Mouse (Mus musculus) cerebellum, adult 18-20 months (tissue): ENCODE data around the gene Ppp6r2.

Experiments
- DNase-seq, 2 experiments: peaks; one replicate each; pipeline ENCODE4 v3.0.0; 2021

The Ppp6r2 gene

DNA sequence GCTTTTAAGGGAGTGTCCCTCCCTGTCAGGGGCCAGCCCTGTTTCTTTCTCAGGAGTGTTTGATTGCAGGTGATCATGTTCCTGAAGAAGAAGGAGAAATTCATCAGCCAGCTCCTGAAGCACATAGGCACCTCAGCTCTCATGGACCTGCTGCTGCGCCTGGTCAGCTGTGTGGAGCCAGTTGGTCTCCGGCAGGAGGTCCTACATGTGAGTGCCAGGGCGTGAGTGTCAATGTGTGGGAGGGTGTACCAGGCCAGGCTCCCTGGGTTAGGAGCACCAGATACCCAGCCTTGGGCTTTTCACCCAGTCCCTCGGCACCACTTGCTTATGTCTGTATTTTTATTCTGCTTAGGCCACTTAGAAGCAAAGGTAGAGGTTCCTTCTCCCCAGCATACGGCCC, 47.6 kb downstream of the Ppp6r2 start:
- DNase-seq, result peak; percentile 75 to 76

DNA sequence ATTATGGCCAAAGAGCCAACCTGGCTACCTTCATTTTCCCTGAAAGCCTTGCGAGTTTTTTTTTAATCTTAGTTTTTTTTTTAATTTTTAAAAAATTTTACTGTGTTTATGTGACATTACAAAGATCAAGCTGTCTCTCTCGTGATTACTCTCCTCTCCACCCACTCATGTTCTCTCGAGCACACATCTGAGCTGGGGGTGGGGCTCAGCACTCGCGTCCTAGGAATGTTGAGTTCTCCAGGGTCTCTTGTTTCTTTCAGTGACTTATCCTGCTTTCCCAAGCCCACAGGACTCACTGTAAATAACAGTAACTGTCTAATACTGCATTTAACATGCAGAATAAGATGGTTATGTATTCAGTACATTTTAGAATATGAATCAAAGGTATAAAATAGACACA, 53.1 kb downstream of the Ppp6r2 start:
- DNase-seq, result no peak

DNA sequence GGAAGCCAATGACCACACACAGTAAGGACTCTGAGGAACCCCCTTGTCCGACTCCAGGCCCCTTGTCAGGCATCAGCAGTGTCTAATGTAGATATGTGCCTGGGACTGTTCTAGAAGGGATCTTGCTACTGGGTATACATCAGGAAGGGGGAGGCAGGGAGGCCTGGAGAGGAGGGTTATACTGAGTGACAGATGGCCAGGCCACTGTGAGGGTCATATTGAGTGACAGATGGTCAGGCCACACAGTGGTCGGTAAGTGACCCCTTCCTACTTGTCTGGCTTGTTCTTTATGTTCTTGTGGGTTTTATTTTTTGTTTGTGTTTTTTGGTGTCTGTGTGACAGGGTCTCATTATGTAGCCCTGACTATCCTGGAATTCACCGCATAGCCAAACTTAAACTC, 64.1 kb downstream of the Ppp6r2 start:
- no peak for DNase-seq

DNA sequence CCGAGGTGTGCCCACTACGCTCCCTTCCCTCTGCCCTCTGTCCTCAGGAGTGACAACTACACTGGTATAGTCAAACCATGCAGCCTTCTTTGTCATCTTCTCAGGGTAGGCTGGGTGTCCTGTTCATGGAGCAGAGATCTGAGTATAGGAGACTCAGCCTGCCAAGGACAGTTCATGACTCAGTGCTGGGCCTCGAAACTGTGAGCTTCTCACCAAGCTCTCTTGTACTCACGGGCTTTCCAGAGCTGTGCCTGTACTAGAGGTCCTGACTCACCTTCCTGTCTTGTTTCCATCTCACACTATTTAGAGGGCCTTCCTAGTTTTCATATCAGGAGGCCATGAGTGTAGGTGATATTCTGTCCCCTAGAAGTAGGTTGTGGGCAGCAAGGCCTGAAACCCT, 66.0 kb downstream of the Ppp6r2 start:
- no peak for DNase-seq

DNA sequence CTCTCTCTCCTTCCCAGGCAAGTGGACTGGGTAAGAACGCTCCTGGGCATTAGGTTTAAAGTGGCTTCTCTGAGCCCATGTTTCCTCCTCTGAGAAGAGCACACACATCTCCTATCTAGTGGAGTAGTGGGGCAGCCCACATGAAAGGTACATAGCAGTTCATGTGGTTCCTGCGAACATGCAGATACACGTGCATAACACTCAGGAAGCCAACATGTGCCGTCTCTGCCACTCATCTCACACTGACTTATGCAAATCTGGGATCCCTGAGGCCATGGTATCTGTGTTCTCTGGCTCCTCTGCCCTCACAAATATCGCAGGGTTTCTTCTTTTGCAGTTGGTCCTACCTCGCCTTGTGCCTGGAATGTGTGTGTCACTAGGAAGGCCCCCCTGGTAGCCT, 71.2 kb downstream of the Ppp6r2 start:
- DNase-seq, result no peak

DNA sequence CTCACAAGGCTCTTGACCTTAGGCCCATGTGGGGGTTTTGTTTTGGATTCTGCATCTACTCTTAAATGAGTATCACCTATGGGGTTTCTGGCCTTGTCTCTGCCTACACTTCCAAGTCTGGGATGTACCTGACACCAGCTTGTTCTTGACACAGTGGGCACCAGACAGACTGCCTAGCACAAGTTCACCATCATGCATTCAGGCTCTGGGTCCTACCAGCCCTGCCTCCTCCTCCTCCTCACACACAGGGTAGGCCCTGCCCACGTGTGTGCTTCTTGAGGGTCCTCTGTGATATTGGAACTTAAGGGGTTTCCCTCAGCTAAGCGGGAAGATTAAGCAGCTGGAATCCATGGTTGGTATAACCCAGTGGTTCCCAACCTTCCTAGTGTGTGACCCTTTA, 72.7 kb downstream of the Ppp6r2 start:
- DNase-seq, result no peak

DNA sequence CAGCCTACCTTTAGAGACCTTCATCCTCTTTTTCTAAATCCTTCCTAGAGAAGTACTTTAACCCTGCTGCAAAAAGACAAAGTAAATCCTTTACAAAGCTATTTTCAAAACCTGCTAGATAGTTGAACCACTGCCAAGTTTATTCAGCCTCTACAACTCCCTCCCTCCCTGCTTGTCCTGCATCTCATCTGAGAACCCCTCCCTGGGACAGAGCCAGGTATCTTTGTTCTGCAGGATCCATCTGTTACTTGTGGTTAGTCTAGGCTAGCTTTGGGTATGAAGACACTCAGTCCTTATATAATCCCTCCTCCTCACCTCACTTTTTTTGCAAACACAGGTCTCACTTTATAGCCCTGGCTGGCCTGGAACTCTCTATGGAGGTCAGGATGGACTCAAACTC, 73.7 kb downstream of the Ppp6r2 start:
- DNase-seq, result peak in 1 of 2 experiments; percentile 46

DNA sequence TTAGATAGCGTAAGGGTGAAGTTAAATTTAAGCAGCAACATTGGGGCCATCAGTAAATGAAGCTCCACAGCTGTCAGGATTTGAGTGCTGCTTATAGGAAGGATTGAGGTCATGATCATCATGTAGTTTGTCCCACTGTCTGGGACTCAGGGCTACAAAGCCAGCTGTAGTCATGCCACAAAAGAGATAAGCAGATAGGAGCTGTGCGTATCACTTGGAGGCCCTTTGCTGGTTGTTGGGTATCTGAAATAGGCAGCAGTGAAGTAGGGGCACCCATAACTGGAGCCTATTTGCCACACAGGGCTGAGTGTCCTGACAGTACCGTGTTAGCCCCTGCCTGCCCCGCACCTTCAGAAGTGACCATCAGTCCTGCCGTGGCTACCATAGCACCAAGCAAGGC, 74.1 kb downstream of the Ppp6r2 start:
- DNase-seq, result no peak

DNA sequence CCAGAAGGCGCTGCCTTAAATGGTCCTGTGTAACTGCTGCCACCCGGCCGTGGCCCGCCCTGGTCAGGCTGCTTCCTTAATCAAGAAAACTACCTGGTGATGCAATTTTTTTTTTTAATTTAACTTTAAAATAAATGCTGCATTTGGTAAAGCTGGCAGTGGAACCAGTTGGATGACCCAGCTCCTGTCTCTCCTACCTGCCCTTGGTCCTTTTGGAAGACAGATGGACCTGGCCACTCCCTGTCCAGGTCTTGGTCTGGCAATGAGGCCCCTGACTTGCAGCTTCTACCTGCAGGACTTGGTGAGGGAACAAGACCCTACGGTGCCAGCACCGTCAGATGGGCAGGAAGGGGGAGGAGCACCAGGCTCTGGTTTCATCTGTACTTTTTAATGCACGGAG, 74.8 kb downstream of the Ppp6r2 start:
- DNase-seq, result peak in 1 of 2 experiments; percentile 50

DNA sequence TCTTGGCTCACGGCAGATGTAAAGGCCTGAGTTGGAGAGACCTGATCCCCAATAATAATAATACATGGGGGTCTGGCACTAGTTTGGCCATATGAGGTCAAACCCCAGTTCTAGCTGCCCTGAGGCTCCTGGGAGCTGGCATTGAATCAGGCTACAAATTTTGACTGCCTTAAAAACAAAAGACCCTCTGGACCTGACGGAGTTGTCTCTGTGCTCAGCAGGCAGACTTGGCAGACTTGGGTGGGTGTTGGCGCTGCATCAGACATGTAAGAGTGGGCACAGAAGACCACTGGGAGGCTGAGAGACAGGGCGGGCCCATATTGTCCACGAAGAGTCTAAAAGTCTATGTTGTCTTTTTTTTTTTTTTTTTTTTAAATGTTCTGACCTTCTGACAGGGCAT, 75.2 kb downstream of the Ppp6r2 start:
- no peak for DNase-seq

DNA sequence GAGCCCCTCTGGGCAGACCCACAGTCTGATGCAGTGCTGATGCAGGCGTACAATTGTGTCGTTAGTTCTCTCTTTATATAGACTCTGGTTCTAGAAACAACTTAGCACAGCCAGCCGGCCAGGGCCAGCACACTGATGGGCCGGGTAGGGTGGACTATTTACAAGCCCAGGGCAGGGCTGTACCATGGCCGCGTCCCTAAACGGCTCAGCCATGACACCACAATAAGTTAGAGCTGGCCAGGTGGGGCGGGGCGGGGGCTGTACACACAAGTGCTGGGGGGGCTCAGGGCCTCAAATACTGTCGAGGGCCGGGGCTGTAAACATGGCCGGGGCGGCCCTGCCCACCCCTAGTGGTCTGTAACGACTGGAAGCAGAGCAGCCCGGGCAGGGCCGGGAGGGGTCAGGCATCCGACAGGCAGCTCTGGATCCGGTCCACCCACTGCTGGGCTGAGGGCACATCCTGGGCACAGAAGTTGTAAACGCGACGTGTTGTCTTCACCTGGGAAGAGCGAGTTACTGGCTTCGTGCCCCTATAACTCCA, 76.9 kb downstream of the Ppp6r2 start:
- DNase-seq, result no peak

DNA sequence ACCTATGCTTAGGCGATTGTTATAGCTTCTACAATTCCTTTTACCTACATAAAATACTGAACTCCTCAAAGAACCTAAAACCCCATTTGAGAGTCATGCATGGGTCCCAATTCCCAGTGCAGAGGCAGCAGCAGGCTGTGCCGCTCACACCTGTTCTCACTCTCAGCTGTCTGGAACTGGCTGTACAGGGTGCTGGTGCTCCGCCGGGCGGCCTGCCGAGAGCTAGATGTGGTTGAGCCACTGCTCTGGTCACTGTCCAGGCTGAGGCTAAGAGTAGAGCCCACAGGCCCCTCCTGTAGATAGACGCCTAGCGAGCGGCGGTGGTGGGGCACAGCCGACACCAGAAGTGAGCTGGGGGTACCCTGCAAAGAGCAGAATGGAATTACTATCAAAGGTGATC, 78.1 kb downstream of the Ppp6r2 start:
- DNase-seq, result no peak

DNA sequence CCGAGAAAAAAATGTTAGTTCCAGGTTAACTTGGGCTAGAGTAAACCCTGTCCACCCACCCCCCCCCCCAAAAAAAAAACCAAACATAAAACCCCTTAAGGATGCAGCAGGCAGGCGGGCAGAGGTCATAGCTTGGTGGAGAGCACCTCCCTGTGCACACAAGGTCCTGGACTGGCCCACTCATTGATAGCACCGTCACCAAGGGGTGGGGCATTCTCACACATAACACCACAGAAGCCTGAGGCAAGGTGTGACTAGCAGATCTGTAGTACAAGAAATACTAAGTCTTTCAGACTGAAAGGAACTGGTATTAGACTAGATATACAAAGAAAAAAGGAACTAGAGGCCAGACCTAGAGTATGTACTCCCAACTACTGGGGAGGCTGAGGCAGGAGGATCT, 80.2 kb downstream of the Ppp6r2 start:
- no peak for DNase-seq

DNA sequence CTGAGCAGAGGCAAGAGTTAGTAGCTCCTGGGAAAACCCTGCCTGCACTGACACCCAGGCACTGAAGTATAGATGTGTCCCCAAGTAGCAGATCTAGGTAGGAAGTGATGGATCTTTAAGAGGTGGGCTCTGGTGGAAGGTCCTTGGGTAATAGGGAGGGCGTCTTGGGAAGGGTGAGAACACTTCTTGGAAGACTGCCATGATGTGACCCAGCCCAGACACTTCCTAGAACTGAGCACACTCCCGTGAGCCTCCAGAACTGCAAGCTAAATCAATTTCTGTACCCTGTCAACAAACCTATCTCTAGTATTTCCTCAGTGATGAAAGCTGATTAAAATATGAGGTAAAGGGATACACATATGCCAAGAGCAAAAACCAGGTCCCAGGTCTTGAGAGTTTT, 81.4 kb downstream of the Ppp6r2 start:
- DNase-seq, result no peak

DNA sequence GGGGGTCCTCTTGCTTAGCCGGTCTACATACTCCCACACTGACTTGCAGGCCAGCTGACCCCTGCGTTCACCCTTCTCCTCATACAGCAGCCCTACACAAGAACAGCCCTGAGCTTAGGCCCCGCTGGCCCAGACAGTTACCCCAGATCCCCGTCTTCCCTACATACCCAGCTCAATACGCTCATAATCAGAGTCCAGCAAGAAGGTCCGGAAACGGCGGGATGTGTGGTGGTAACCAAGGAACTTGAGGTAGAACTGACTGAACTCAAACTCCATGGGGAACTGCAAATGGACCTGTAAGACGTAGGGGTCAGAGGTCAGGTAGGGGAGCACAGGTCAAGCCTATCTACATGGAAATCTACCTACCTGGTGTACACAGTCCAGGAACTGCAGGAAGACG, 82.4 kb downstream of the Ppp6r2 start:
- DNase-seq, result no peak

DNA sequence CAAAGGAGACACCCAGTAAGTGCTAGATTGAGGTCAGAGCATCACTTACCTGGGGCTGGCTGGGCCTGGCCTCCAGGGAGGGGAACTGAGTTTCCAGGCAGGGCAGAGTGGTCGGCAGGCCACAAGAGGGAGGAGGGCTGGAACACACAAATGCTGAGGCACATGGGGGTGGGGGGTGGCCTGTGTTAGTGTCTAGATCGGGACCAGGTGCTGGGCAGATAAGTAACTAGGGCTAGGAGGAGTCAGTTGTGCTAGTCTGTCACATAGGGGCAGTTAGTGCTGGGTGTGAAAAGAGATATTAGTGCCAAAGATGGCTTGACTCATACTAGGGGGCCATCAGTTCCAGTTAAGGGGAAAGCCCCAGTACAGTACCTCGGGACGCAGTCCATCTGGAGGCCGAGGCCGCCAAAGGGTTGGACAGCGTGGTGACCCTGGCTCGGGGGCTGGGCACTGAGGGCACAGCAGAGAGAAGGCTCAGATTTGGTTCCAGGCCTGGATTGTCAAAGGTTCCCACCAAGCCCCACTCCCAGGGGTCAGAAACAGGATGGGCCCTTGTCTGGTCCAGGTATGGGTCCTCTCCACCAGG, 84.3 kb downstream of the Ppp6r2 start:
- no peak for DNase-seq

DNA sequence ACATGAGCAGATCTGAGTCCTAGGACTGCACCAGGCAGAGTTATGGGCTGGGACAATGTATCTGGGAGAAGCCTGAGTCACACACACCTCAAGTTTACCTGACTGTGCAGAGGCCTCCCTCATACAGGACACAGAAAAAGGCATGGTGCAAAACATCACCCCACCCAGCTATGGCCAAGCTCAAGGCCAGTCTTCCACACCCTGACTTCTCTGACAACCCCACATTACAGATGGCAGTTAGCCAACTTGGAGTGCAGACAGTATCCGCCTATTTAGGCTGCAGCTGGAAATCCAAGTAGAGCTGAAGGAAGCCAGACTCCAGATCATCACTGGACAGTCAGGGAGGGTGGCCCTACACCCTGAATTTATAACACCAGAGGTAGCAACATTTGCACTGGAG, 85.1 kb downstream of the Ppp6r2 start:
- DNase-seq, result no peak

DNA sequence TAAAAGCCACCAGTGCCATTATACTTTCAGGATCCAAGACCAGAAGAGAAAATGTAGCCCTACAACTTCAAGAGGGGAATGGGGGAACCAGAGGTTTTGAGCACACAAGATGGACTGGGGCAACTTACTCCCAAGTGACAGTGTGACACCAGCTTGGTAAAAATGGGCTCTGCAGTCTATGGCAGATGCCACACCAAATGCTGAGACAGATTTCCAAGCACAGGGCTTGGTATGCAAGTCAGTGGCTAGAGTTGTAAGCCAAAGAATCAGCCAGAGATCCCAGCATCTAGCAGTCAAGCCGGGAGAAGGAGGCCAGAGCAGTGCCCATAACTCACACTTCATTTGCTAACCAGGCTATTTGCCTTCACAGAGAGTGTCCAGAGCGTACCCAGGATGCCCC, 86.3 kb downstream of the Ppp6r2 start:
- no peak for DNase-seq

DNA sequence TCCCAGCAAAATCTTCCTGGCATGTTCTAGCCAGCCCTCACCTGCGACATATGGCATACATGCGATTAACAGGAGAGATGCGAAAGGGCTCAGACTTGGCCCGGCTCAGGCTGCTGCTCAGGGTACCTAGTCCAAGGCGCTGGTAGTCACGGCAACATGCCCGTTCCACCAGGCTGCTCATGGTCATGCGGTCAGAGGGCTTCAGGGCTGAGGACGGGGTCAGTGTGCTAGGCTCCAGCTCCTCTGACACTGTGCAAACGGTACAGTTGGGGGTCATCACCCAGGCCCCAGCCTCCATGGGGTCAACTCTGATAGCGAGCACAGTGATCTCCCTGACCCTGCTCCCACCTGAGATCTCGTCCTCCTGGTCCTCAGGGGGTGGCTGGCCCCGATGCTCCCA, 88.8 kb downstream of the Ppp6r2 start:
- no peak for DNase-seq

DNA sequence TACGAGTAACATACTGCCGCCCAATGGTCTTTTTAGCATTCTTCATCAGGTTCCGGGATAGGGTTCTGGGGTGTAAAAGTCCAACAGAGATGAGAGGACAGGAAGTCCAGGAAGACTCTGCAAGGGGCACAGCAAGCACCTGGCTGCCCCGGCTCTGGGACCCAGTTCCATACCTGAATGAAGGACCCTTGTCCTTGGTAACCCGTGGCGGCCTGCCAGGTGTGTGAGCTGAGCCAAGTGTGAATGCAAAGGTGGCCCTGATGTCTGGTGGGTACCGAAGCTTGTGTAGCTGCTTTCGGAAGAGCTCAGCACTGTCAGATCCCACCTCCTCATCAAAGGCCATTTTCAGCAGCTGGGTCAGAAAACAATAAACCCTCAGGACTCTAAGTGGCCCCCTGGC, 89.2 kb downstream of the Ppp6r2 start:
- no peak for DNase-seq

DNA sequence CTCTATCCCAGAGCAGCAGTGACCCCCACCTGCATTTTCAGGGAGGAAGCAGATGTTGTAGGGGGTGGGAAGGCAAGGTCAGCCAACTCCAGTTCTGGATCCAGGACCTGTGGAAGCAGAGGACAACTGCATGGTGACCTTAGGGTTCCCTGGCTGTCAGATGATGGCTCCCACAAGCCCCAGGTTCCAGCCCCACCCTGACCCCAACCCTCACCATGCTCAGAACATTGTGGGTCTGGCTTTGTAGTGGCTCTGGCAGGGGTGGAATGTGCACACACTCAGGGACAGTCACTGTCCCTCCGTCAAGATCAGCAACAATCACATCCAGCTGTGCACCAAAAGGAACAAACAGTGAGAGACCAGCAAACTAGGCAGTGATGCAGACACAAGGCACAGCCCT, 94.6 kb downstream of the Ppp6r2 start:
- no peak for DNase-seq

DNA sequence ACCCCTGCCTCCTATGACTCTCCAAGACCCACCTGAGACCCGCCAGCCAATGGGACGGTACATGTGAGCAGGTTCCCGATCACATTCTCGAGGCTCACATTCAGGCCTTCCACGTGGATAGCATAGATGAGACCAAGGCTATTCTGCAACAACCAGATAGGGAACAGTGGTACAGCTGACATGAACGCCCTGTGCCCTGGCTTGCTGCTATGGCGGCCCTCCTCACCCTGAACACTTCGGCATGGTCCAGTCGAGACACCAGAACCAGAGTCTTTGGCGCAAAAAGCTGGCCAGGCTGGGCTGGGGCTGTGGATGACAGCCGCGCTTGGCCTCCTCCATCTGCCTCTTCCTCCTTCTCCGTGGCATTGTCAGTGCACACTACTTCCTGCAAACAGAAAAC, 96.1 kb downstream of the Ppp6r2 start:
- DNase-seq, result no peak

DNA sequence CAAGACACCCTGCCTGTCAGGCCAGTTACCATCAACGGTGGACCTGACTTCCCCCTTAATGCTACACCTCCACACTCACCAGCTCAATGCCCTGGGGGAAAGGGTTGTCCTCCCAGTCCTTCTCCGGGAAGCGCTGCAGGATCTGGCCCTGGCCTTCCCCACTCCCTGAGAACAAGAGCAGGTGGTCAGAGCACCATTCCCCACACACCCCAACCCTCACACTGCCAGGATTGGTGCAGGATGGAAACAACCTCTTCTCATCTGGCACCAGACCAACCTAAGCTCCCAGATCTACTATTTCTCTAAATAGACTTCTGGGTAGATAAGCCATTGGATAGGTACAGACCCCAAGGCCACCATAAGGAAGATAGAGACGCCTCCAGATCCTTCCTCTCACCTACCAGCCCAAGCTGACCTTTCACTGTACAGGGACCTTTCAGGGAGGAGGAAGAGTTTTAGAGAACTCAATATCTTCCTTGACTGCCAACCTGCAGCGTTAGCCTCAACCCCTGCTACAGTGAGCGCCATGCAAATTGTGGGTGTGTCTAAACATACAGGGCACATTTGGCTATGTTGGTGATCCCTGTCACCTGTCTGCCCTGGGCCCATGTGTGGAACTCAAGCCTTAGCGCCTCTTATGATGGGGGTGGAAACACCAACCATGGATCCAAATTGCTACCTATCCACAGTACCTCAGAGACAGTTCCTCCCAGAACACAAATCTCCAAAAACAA, 97.2 kb downstream of the Ppp6r2 start:
- DNase-seq, result peak; percentile 52 to 53

DNA sequence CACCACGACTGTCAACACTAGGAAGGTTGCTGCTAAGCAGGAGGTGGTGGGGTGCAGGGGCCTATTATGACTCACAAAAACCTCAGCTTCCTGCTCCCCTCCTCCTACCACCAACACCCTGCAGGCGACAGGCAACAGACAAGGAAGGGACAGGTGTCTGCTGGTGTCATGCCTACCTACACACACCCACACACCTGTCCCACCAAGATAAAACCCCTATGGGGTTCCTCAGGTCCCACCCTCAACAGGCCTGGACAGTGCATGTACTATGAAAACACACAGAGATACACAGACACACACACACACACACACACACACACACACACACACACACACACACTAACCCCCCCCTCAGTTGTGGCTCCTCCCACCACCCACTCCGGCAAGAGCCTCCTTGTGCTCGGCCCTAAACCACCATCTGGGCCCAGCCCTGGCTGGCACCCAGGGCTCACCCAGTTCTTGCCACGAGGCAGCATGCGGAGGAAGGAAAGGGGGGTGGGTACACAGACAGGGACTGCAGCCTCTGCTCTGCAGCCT, 98.7 kb downstream of the Ppp6r2 start:
- peak; percentile 72 to 74 for DNase-seq

DNA sequence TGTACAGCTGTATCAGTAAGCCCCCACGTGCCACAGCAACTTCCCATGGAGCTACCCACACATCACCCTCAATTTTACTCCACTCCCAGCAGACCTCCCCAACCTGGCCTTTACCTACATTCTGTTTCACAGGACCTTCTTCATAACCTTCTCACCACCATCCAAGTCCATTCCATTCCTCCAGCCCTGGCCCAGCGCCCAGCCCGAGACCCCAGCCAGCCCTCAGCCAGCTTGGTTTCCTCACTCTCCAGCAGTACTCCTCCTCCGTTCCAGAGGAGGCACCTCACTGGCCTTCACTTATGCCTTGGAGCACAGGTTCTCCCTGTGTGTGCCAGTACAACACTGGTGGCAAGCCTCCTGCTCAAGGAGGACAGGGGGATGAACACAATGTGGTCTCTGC, 102.0 kb downstream of the Ppp6r2 start:
- no peak for DNase-seq
